Mouse (Mus musculus): ENCODE data around the gene Elmo1. TPM values are rescaled to one million over a fixed set of nuclear protein-coding genes. Genes with fewer than 3 reads are reported as not detected.

Elmo1 gene
- polyA plus RNA-seq, 1 experiment from 2014 or later: 38.3 TPM

- no peaks in the 10 kb centered on the region for H3K27me3 ChIP-seq (ENCODE audit: control insufficient read depth, insufficient read depth, low read length)
- no peaks in the 10 kb centered on the region for H3K36me3 ChIP-seq (ENCODE audit: control insufficient read depth, insufficient read depth, low read length)
- 85% methylated on average over 5 of the region's 5 CpGs for WGBS
- H3K4me3 ChIP-seq (replicated peaks; ENCODE audit: low read depth, low read length): no peak overlapping the region
- DNase-seq: no peak
- no peaks in the 10 kb centered on the region for H3K9me3 ChIP-seq (ENCODE audit: control insufficient read depth, low read length)
- H3K9ac ChIP-seq (replicated peaks; ENCODE audit: low read length): no peak overlapping the region
- H3K27ac ChIP-seq (replicated peaks; ENCODE audit: low read depth, low read length): no peak overlapping the region
- H3K4me1 ChIP-seq (ENCODE audit: control insufficient read depth, insufficient read depth, low read length): peaks cover 8% of the 10 kb centered on the region; the same call in 1 of the 2 replicates
- no peak overlapping the region for H3K4me2 ChIP-seq (ENCODE audit: low read length)
- no peak for ATAC-seq (ENCODE audit: low FRiP score, low TSS enrichment)
Observed at GRCm38 (mm10) chr13:20320232-20320631, 229.8 kb downstream of the Elmo1 start.

- ATAC-seq (ENCODE audit: low FRiP score, low TSS enrichment) (no peak), DNase-seq (no peak)
- Histone ChIP-seq H3K27ac (replicated peaks; ENCODE audit: low read depth, low read length) (no peak overlapping the region), H3K9ac (replicated peaks; ENCODE audit: low read length) (no peak overlapping the region), H3K9me3 (ENCODE audit: control insufficient read depth, low read length) (no peaks in the 10 kb centered on the region), H3K27me3 (ENCODE audit: control insufficient read depth, insufficient read depth, low read length) (no peaks in the 10 kb centered on the region), H3K36me3 (ENCODE audit: control insufficient read depth, insufficient read depth, low read length) (no peaks in the 10 kb centered on the region), H3K4me2 (ENCODE audit: low read length) (no peak overlapping the region), H3K4me1 (ENCODE audit: control insufficient read depth, insufficient read depth, low read length) (peaks cover 5% of the 10 kb centered on the region; the same call in 1 of the 2 replicates), H3K4me3 (replicated peaks; ENCODE audit: low read depth, low read length) (no peak overlapping the region)
- 92% methylated on average over 4 of the region's 4 CpGs for WGBS
Observed at GRCm38 (mm10) chr13:20323478-20323877, 233.1 kb downstream of the Elmo1 start.

GRCm38 (mm10) chr13:20327064-20327463 lies 236.7 kb downstream of the Elmo1 start:
- ATAC-seq (ENCODE audit: low FRiP score, low TSS enrichment): no peak
- Histone ChIP-seq H3K4me3 (replicated peaks; ENCODE audit: low read depth, low read length) (no peak overlapping the region), H3K9ac (replicated peaks; ENCODE audit: low read length) (no peak overlapping the region), H3K27ac (replicated peaks; ENCODE audit: low read depth, low read length) (no peak overlapping the region), H3K36me3 (ENCODE audit: control insufficient read depth, insufficient read depth, low read length) (no peaks in the 10 kb centered on the region), H3K27me3 (ENCODE audit: control insufficient read depth, insufficient read depth, low read length) (no peaks in the 10 kb centered on the region), H3K4me1 (ENCODE audit: control insufficient read depth, insufficient read depth, low read length) (no peaks in the 10 kb centered on the region), H3K4me2 (ENCODE audit: low read length) (no peak overlapping the region), H3K9me3 (ENCODE audit: control insufficient read depth, low read length) (no peaks in the 10 kb centered on the region)
- WGBS: 94% methylated on average over 4 of the region's 4 CpGs
- DNase-seq: no peak

- Histone ChIP-seq H3K4me1 (ENCODE audit: control insufficient read depth, insufficient read depth, low read length) (no peaks in the 10 kb centered on the region), H3K4me2 (ENCODE audit: low read length) (no peak overlapping the region), H3K27me3 (ENCODE audit: control insufficient read depth, insufficient read depth, low read length) (no peaks in the 10 kb centered on the region), H3K36me3 (ENCODE audit: control insufficient read depth, insufficient read depth, low read length) (no peaks in the 10 kb centered on the region), H3K9me3 (ENCODE audit: control insufficient read depth, low read length) (no peaks in the 10 kb centered on the region), H3K27ac (replicated peaks; ENCODE audit: low read depth, low read length) (no peak overlapping the region), H3K4me3 (replicated peaks; ENCODE audit: low read depth, low read length) (no peak overlapping the region), H3K9ac (replicated peaks; ENCODE audit: low read length) (no peak overlapping the region)
- 52% methylated on average over 3 of the region's 3 CpGs for WGBS
- no peak for DNase-seq
- no peak for ATAC-seq (ENCODE audit: low FRiP score, low TSS enrichment)
Observed at GRCm38 (mm10) chr13:20327975-20328374, 237.6 kb downstream of the Elmo1 start.

- ATAC-seq (ENCODE audit: low FRiP score, low TSS enrichment): no peak
- Histone ChIP-seq H3K4me2 (ENCODE audit: low read length) (no peak overlapping the region), H3K9me3 (ENCODE audit: control insufficient read depth, low read length) (no peaks in the 10 kb centered on the region), H3K27ac (replicated peaks; ENCODE audit: low read depth, low read length) (no peak overlapping the region), H3K4me3 (replicated peaks; ENCODE audit: low read depth, low read length) (no peak overlapping the region), H3K9ac (replicated peaks; ENCODE audit: low read length) (no peak overlapping the region), H3K27me3 (ENCODE audit: control insufficient read depth, insufficient read depth, low read length) (no peaks in the 10 kb centered on the region), H3K36me3 (ENCODE audit: control insufficient read depth, insufficient read depth, low read length) (no peaks in the 10 kb centered on the region), H3K4me1 (ENCODE audit: control insufficient read depth, insufficient read depth, low read length) (no peaks in the 10 kb centered on the region)
- 100% methylated on average over 1 of the region's 1 CpGs for WGBS
- DNase-seq: no peak
Observed at GRCm38 (mm10) chr13:20328672-20329071, 238.3 kb downstream of the Elmo1 start.

- ATAC-seq (ENCODE audit: low FRiP score, low TSS enrichment) (no peak), DNase-seq (no peak)
- H3K4me1 ChIP-seq (ENCODE audit: control insufficient read depth, insufficient read depth, low read length): no peaks in the 10 kb centered on the region
- H3K36me3 ChIP-seq (ENCODE audit: control insufficient read depth, insufficient read depth, low read length): no peaks in the 10 kb centered on the region
- no peak overlapping the region for H3K9ac ChIP-seq (replicated peaks; ENCODE audit: low read length)
- no peaks in the 10 kb centered on the region for H3K9me3 ChIP-seq (ENCODE audit: control insufficient read depth, low read length)
- no peaks in the 10 kb centered on the region for H3K27me3 ChIP-seq (ENCODE audit: control insufficient read depth, insufficient read depth, low read length)
- no peak overlapping the region for H3K27ac ChIP-seq (replicated peaks; ENCODE audit: low read depth, low read length)
- 92% methylated on average over 7 of the region's 7 CpGs for WGBS
- no peak overlapping the region for H3K4me3 ChIP-seq (replicated peaks; ENCODE audit: low read depth, low read length)
- H3K4me2 ChIP-seq (ENCODE audit: low read length): no peak overlapping the region
Observed at GRCm38 (mm10) chr13:20330954-20331353, 240.6 kb downstream of the Elmo1 start.

- Histone ChIP-seq H3K27ac (replicated peaks; ENCODE audit: low read depth, low read length) (no peak overlapping the region), H3K36me3 (ENCODE audit: control insufficient read depth, insufficient read depth, low read length) (no peaks in the 10 kb centered on the region), H3K4me3 (replicated peaks; ENCODE audit: low read depth, low read length) (no peak overlapping the region), H3K9me3 (ENCODE audit: control insufficient read depth, low read length) (no peaks in the 10 kb centered on the region), H3K4me2 (ENCODE audit: low read length) (no peak overlapping the region), H3K27me3 (ENCODE audit: control insufficient read depth, insufficient read depth, low read length) (no peaks in the 10 kb centered on the region), H3K4me1 (ENCODE audit: control insufficient read depth, insufficient read depth, low read length) (no peaks in the 10 kb centered on the region; the same call in 1 of the 2 replicates), H3K9ac (replicated peaks; ENCODE audit: low read length) (no peak overlapping the region)
- 65% methylated on average over 4 of the region's 4 CpGs for WGBS
- no peak for ATAC-seq (ENCODE audit: low FRiP score, low TSS enrichment)
- no peak for DNase-seq
Observed at GRCm38 (mm10) chr13:20335051-20335888, 244.9 kb downstream of the Elmo1 start.

GRCm38 (mm10) chr13:20335889-20336497 lies 245.6 kb downstream of the Elmo1 start:
- H3K27ac ChIP-seq (replicated peaks; ENCODE audit: low read depth, low read length): no peak overlapping the region
- H3K27me3 ChIP-seq (ENCODE audit: control insufficient read depth, insufficient read depth, low read length): no peaks in the 10 kb centered on the region
- no peaks in the 10 kb centered on the region; the same call in 1 of the 2 replicates for H3K4me1 ChIP-seq (ENCODE audit: control insufficient read depth, insufficient read depth, low read length)
- no peak overlapping the region for H3K4me2 ChIP-seq (ENCODE audit: low read length)
- H3K4me3 ChIP-seq (replicated peaks; ENCODE audit: low read depth, low read length): no peak overlapping the region
- no peak for ATAC-seq (ENCODE audit: low FRiP score, low TSS enrichment)
- WGBS: 64% methylated on average over 7 of the region's 7 CpGs
- no peak for DNase-seq
- no peaks in the 10 kb centered on the region for H3K36me3 ChIP-seq (ENCODE audit: control insufficient read depth, insufficient read depth, low read length)
- no peaks in the 10 kb centered on the region for H3K9me3 ChIP-seq (ENCODE audit: control insufficient read depth, low read length)
- H3K9ac ChIP-seq (replicated peaks; ENCODE audit: low read length): no peak overlapping the region

- H3K27me3 ChIP-seq (ENCODE audit: control insufficient read depth, insufficient read depth, low read length): no peaks in the 10 kb centered on the region
- H3K4me1 ChIP-seq (ENCODE audit: control insufficient read depth, insufficient read depth, low read length): no peaks in the 10 kb centered on the region
- DNase-seq (no peak), ATAC-seq (ENCODE audit: low FRiP score, low TSS enrichment) (no peak)
- no peak overlapping the region for H3K4me2 ChIP-seq (ENCODE audit: low read length)
- no peaks in the 10 kb centered on the region for H3K36me3 ChIP-seq (ENCODE audit: control insufficient read depth, insufficient read depth, low read length)
- no peaks in the 10 kb centered on the region for H3K9me3 ChIP-seq (ENCODE audit: control insufficient read depth, low read length)
- no peak overlapping the region for H3K4me3 ChIP-seq (replicated peaks; ENCODE audit: low read depth, low read length)
- 95% methylated on average over 3 of the region's 3 CpGs for WGBS
- no peak overlapping the region for H3K9ac ChIP-seq (replicated peaks; ENCODE audit: low read length)
- H3K27ac ChIP-seq (replicated peaks; ENCODE audit: low read depth, low read length): no peak overlapping the region
Observed at GRCm38 (mm10) chr13:20342881-20343280, 252.5 kb downstream of the Elmo1 start.
